ENCODE assay signal across 22 mouse cellular contexts in genomic region chr6:83815801-83816200, GRCm38 (mm10). TPM values are rescaled to one million over a fixed set of nuclear protein-coding genes. Genes with fewer than 3 reads are reported as not detected.
DNase-seq lines count a peak whose midpoint lies in the region; ATAC-seq and TF ChIP-seq lines count a peak whose summit lies in the region.
"Had no signal": no experiment of that assay in that cellular context is flagged by ENCODE, and none has a peak within 500 bp of the region (broad histone marks: within the 10 kb centered on the region; RNA-seq: fewer than 3 reads in every experiment).

No protein-coding gene starts in this region.

- no peaks in the 10 kb centered on the region for H3K9me3 ChIP-seq in kidney, postnatal 0 days (replicated peaks; ENCODE audit: low read length)
- H3K9me3 ChIP-seq in E14TG2a.4 (ENCODE audit: low read length), result no peaks in the 10 kb centered on the region
- H3K9me3 ChIP-seq in forebrain, embryonic 16.5 days (ENCODE audit: control insufficient read depth, low read length), result peaks cover 2% of the 10 kb centered on the region; the same call in 1 of the 2 replicates
- H3K9me3 ChIP-seq: embryonic facial prominence, embryonic 10.5 days; hindbrain, embryonic 12.5 days had no signal

- peaks cover 11% of the 10 kb centered on the region; the same call in 1 of the 2 replicates for H3K36me3 ChIP-seq in kidney, postnatal 0 days (ENCODE audit: insufficient read depth, low read length)
- H3K36me3 ChIP-seq in E14TG2a.4 (ENCODE audit: insufficient read depth, low read length), result peaks cover 60% of the 10 kb centered on the region
- peaks cover 8% of the 10 kb centered on the region for H3K36me3 ChIP-seq in forebrain, embryonic 16.5 days (ENCODE audit: control insufficient read depth, insufficient read depth)

- no peak overlapping the region for H3K9ac ChIP-seq in kidney, postnatal 0 days (ENCODE audit: low read depth, low read length)
- no peak overlapping the region for H3K9ac ChIP-seq in forebrain, embryonic 16.5 days (replicated peaks; ENCODE audit: low read depth, low read length)
- H3K9ac ChIP-seq: forebrain, embryonic 13.5 days; hindbrain, embryonic 12.5 days had no signal

- no peak overlapping the region for H3K4me2 ChIP-seq in kidney, postnatal 0 days (ENCODE audit: low read length)
- no peak overlapping the region for H3K4me2 ChIP-seq in forebrain, embryonic 16.5 days (ENCODE audit: low read length)
- H3K4me2 ChIP-seq: forebrain, embryonic 13.5 days; hindbrain, embryonic 12.5 days had no signal

- H3K4me1 ChIP-seq in kidney, postnatal 0 days (replicated peaks; ENCODE audit: insufficient read depth, low read length), result no peaks in the 10 kb centered on the region
- H3K4me1 ChIP-seq in E14TG2a.4 (replicated peaks; ENCODE audit: low read depth, low read length), result peaks cover 24% of the 10 kb centered on the region
- peaks cover 7% of the 10 kb centered on the region for H3K4me1 ChIP-seq in forebrain, embryonic 16.5 days (replicated peaks; ENCODE audit: control insufficient read depth, insufficient read depth, low read length)
- H3K4me1 ChIP-seq: hindbrain, embryonic 12.5 days had no signal

- ATAC-seq in kidney, postnatal 0 days (replicated peaks; ENCODE audit: low FRiP score, low read depth), result no peak
- ATAC-seq in forebrain, embryonic 16.5 days, result no peak
- ATAC-seq: forebrain, embryonic 13.5 days; hindbrain, postnatal 0 days had no signal

- H3K4me3 ChIP-seq in kidney, postnatal 0 days (replicated peaks; ENCODE audit: low read depth, low read length), result no peak overlapping the region
- no peak overlapping the region for H3K4me3 ChIP-seq in E14TG2a.4 (replicated peaks; ENCODE audit: low read length)
- H3K4me3 ChIP-seq in forebrain, embryonic 16.5 days (replicated peaks; ENCODE audit: low read length), result no peak overlapping the region
- H3K4me3 ChIP-seq: embryonic facial prominence, embryonic 10.5 days; forebrain, embryonic 13.5 days; hindbrain, embryonic 12.5 days had no signal

- no peaks in the 10 kb centered on the region for H3K27me3 ChIP-seq in kidney, postnatal 0 days (ENCODE audit: insufficient read depth, low read length)
- H3K27me3 ChIP-seq in E14TG2a.4 (ENCODE audit: insufficient read depth, low read length), result no peaks in the 10 kb centered on the region
- no peaks in the 10 kb centered on the region for H3K27me3 ChIP-seq in forebrain, embryonic 16.5 days (replicated peaks; ENCODE audit: control insufficient read depth, insufficient read depth, low read length)
- H3K27me3 ChIP-seq: forebrain, embryonic 13.5 days; hindbrain, embryonic 12.5 days had no signal

- 0 out of 2 replicates have a peak, but pooled peaks have one; percentile 8 for TF ChIP-seq CTCF in kidney, postnatal 0 days (IDR thresholded peaks at IDR 0.05; ENCODE audit: low read depth)
- TF ChIP-seq CTCF in E14TG2a.4 (conservative IDR thresholded peaks at IDR 0.05; ENCODE audit: low read length), result peak; percentile 49

- WGBS in kidney, postnatal 0 days, result 90% methylated on average over 3 of the region's 3 CpGs
- WGBS in forebrain, embryonic 16.5 days, result 96% methylated on average over 3 of the region's 3 CpGs

- no peak overlapping the region for H3K27ac ChIP-seq in kidney, postnatal 0 days
- no peak overlapping the region for H3K27ac ChIP-seq in forebrain, embryonic 16.5 days (ENCODE audit: low read length)
- H3K27ac ChIP-seq: embryonic facial prominence, embryonic 10.5 days; forebrain, embryonic 13.5 days; hindbrain, embryonic 12.5 days; hindbrain, postnatal 0 days had no signal

- DNase-seq in kidney, postnatal 0 days (ENCODE audit: low spot score), result no peak
- DNase-seq in kidney, postnatal 36 days, result no peak
- peak; percentile 51 for DNase-seq in ES-CJ7 (ENCODE audit: low read depth, low spot score)
- peak; percentile 46 for DNase-seq in R1 (ENCODE audit: low read depth, low spot score)
- DNase-seq in retina, postnatal 1 day, result no peak
- no peak for DNase-seq in spleen, adult 18-20 months
- DNase-seq: adrenal gland, adult 8-10 months; adrenal gland, postnatal 36 days; cerebellum, adult 2 months; cerebellum, postnatal 10 days; gastrocnemius, postnatal 10 days; heart, postnatal 10 days; heart, postnatal 4 days; kidney, adult 11 months had no signal

RNA-seq across cellular contexts. Expression of gene Paip2b, which starts 15.7 kb away (rescaled TPM):
- polyA plus RNA-seq in kidney, postnatal 0 days (2015; fragmentation: Nextera tagmentation; extraction: Ambion mirVana), result 10.8 and 12.1 TPM in 2 replicates
- 33.9 and 50.2 TPM in 2 replicates for polyA plus RNA-seq in forebrain, embryonic 16.5 days (2015; fragmentation: Nextera tagmentation; extraction: Ambion mirVana)

RNA-seq across cellular contexts. Expression of gene Nagk, which starts 21.0 kb away (rescaled TPM):
- 56.8 and 60.0 TPM in 2 replicates for polyA plus RNA-seq in kidney, postnatal 0 days (2015; fragmentation: Nextera tagmentation; extraction: Ambion mirVana)
- 97.5 and 123 TPM in 2 replicates for polyA plus RNA-seq in forebrain, embryonic 16.5 days (2015; fragmentation: Nextera tagmentation; extraction: Ambion mirVana)

RNA-seq across cellular contexts. Expression of gene Tex261, which starts 40.2 kb away (rescaled TPM):
- polyA plus RNA-seq in kidney, postnatal 0 days (2015; fragmentation: Nextera tagmentation; extraction: Ambion mirVana), result 108 TPM in 2 replicates
- polyA plus RNA-seq in forebrain, embryonic 16.5 days (2015; fragmentation: Nextera tagmentation; extraction: Ambion mirVana), result 63.1 and 79.0 TPM in 2 replicates

RNA-seq across cellular contexts. Expression of gene Zfp638, which starts 51.1 kb away (rescaled TPM):
- polyA plus RNA-seq in kidney, postnatal 0 days (2015; fragmentation: Nextera tagmentation; extraction: Ambion mirVana), result 44.5 and 49.0 TPM in 2 replicates
- 90.8 and 99.0 TPM in 2 replicates for polyA plus RNA-seq in forebrain, embryonic 16.5 days (2015; fragmentation: Nextera tagmentation; extraction: Ambion mirVana)

RNA-seq across cellular contexts. Expression of gene Ankrd53, which starts 53.4 kb away (rescaled TPM):
- polyA plus RNA-seq in kidney, postnatal 0 days (2015; fragmentation: Nextera tagmentation; extraction: Ambion mirVana), result 0.17 and 0.33 TPM in 2 replicates
- polyA plus RNA-seq in forebrain, embryonic 16.5 days (2015; fragmentation: Nextera tagmentation; extraction: Ambion mirVana), result 0.18 TPM in 1 of 2 replicates, not detected in the other
- polyA plus RNA-seq: cerebellum, adult 2 months; heart, embryonic 14.5 days; hindbrain, embryonic 12.5 days; hindbrain, postnatal 0 days; intestine, embryonic 14.5 days had no signal

Comparison
In these comparisons a context has a peak if more than half of its experiments do, and no peak if none do; other contexts are left out.
1. DNase-seq: peak in ES-CJ7 (single experiment) and R1 (single experiment); none in kidney, postnatal 0 days (single experiment), kidney, postnatal 36 days (0 of 2), retina, postnatal 1 day (single experiment) and spleen, adult 18-20 months (0 of 2).